Mouse (Mus musculus): Measurements from ENCODE around the gene Egln1. TPM values are rescaled to one million over a fixed set of nuclear protein-coding genes. Genes with fewer than 3 reads are reported as not detected.

Egln1 gene
- total RNA-seq, 2 experiments from 2014 or later: 66.7 to 68.4 TPM

DNA sequence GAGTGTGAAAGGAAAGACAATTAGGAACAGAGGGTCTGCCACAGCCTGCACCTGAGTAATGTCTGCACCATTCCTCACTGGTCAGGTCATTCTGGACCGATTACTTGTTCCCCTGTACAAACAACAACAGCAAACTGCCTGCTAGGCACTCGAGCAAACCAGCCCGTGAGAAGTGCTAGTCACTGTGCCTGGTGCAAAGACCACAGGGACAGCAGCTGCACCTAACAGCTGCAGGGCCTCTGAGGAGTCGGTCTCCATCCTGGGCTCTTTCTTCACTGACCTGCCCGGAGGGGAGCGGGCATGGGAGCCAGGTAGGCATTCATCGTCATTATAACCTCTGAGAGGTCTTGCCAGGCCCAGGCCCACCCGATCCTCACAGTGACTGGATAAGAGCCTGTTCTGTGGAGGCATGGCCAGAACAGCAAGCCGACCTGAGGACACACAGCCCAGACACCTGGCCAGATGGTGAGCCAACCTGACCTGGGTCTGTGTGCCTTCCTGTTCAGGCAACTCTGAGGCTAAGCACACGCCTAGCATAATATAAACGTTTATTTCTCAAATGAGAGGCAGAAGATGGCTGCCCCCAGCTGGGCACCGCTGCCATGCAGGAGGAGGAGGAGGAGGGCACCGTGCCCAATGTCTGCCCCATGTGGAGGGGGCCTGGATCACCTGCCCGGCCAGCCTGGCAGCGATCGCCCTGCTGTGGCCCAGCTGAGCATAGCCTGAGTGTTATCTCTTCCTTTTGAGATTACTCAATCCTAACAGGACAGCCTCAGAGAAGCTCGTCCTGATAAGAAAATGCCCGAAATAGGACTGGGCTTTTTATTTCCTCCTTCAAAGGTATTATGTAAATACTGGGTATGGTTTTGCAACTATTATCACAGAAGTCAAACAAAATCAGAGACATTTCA is 27.5 kb downstream of the Egln1 start:
- intact Hi-C loops (cut with DNase I): no loop called here
- DNase-seq (ENCODE audit: extremely low spot score in 1 of 2, low spot score in 2 of 2): no peak

DNA sequence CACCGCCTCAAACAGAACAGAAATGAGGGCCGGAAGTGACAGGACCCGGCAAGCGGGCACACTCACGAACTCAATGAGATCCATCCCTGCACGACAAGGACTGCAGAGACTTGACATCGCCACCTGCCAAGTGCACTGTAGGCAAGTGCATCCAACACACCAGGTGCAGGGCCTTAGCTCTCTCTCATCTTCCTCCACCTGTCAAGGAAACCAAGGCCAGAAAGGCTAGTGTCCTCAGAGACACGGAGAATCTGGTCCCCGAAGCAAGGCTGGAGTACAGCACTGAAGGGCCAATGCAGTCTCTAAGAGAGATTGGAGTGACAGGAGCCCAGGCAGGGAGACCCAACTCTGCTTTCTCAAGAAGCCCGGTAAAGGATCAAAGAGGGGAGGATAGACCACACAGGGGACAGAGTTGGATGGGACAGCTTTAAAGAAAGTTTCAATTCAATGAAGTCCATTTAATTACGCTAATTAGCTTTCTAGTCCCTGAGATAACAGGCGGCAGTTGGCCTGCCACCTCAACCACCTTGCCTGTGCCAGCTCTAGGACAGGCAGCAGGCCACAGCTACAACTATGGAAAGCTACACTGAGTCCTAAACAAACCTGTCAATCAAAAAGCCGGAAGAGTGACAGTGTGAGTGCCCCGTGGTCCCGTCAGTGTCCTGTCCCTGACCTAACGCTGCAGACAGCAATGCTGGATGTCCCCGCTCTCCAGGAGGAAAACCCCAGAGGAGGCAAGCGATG is 31.2 kb downstream of the Egln1 start:
- no peak for TF ChIP-seq CTCF (IDR thresholded peaks at IDR 0.05)
- DNase-seq (ENCODE audit: extremely low spot score in 1 of 2, low spot score in 2 of 2): no peak

More for the DNA sequence above, 27.5 kb downstream of the Egln1 start:
- no peak; the same call in 1 of the 2 replicates for TF ChIP-seq CTCF (IDR thresholded peaks at IDR 0.05)
- peak overlapping the region; percentile 4; the same call in 1 of the 2 replicates for H3K27ac ChIP-seq
- H3K4me3 ChIP-seq: no peak overlapping the region

DNA sequence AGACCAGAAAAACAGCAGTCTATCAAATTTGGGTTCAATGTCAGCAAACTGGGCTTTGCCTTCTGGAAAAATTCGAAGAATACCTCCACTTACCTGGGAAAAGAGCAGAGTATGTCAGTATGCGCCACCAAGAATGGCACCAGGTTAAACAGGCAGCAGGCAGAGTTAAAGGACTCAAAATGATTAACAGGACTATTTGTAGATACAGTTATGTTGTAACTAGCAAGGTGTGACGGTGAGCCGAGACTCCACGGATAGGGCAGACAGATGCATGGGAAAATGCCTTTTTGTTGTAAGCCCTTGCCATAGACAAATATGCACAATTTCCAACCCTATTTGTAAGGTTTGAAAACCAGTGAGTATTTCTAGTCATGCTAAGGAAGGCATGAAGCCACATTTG is 35.1 kb downstream of the Egln1 start:
- DNase-seq (ENCODE audit: extremely low spot score in 1 of 2, low spot score in 2 of 2): no peak
- no peak for TF ChIP-seq CTCF (IDR thresholded peaks at IDR 0.05)
- H3K27ac ChIP-seq: no peak overlapping the region
- H3K4me3 ChIP-seq: no peak overlapping the region
- intact Hi-C loops (cut with DNase I): no loop called here

More for the DNA sequence above, 31.2 kb downstream of the Egln1 start:
- intact Hi-C loops (cut with DNase I): no loop called here
- Histone ChIP-seq H3K4me3 (no peak overlapping the region), H3K27ac (no peak overlapping the region)

DNA sequence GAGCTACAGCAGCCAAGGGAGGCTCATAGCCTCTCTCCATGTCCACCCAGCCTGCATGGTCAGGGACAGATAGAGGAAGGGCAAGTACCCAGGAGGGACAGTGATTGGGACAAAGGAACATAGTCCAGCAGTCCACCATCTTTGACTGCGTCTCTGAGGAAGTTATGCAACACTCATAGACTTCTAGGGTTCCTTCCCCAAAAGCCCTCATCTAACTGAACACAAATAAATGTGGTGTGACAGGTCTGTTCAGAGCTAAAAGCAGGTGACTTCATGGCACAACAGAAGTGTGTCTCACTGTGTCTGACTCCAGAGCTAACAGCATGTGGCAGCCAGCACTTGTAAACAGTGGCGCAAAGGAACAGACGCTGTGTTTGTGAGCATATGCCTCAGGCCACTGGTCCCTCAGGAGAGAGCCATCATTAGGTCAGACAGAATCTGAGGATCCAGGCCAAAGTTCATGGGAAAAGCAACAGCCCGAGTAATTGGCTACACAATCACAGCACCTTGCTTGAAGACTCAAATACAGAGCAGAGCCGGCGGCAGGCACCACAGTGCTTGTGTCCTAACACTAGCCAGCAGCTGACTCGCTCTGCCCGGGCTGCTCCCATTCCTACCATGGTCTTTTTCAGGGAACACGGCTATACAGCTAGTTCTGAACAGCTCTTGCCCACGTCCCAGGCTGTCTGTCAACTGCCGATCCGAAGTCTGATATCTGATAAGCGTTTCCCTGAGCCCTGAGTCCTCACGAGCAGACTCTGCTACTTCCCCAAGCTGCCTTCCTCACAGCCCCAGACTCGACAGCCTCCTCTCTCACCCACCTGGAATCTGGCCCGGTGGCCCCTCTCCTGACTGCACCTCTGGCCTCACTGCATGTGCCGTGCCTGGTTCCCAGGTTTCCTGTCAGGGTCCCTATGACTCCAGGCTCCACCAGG is 36.9 kb downstream of the Egln1 start:
- Histone ChIP-seq H3K4me3 (no peak overlapping the region), H3K27ac (no peak overlapping the region)
- no peak for TF ChIP-seq CTCF (IDR thresholded peaks at IDR 0.05)
- intact Hi-C loops (cut with DNase I): no loop called here
- DNase-seq (ENCODE audit: extremely low spot score in 1 of 2, low spot score in 2 of 2): no peak

DNA sequence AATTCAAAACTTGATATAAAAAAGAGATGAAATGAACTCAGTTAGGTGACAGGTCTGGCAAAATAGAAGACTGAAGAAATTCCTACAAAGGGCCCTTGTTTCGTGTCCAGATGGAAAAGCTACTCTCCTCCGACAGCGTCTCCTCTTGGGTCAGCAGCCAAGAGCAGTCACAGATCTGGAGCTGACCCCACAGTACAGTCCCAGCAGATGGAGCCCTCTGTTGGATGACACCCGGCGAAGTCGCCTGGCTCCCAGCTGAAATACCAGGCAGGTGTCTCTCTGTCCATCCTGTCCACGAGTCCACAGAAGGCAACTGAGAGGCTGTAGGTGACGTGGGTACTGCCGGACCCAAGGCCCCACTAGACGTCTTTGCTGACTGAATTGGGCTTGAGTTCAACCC is 38.8 kb downstream of the Egln1 start:
- no peak for DNase-seq (ENCODE audit: extremely low spot score in 1 of 2, low spot score in 2 of 2)
- intact Hi-C loops (cut with DNase I): no loop called here
- Histone ChIP-seq H3K4me3 (no peak overlapping the region), H3K27ac (no peak overlapping the region)
- no peak; the same call in 1 of the 2 replicates for TF ChIP-seq CTCF (IDR thresholded peaks at IDR 0.05)

DNA sequence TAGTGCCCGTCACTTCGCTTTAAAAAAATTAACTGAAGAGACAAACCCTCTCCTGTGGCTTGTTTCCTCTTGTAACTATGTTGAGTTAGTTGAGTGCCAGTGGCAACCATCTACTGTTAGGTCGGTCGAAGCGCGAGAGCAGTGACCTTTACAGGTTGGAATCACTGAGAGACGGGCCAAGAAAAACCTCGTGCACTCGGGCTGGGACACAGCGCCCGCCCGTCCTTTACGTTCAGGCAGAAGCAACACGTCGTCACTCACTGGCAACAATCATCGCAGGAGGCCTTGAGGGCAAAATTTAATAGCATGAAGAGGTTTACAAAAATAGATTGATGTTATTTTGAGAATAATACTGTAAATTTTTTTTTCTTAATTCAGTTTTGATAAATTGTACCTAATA is 39.2 kb downstream of the Egln1 start:
- Histone ChIP-seq H3K4me3 (no peak overlapping the region), H3K27ac (no peak overlapping the region)
- intact Hi-C loops (cut with DNase I): no loop called here
- DNase-seq (ENCODE audit: extremely low spot score in 1 of 2, low spot score in 2 of 2): no peak
- TF ChIP-seq CTCF (IDR thresholded peaks at IDR 0.05): no peak

DNA sequence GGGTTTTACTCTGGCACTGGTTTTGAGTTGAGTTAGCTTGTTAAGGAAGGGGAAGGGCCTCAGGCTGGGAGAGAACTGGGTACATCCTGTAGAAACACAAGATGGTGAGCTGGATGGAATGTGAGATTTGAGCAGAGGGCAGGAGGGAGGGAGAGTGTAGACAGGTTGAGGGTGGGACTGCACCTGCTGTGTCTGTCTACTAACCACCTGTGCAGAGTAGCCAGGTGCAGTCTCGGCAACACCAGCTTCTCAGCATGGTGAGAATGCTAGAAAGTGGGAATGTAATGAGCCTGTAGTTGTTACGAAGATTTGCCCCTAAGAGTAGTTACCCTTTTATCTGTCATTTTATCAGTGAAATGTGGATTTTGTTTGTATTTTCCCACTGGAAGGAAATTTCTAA is 43.6 kb downstream of the Egln1 start:
- TF ChIP-seq CTCF (IDR thresholded peaks at IDR 0.05): no peak
- DNase-seq (ENCODE audit: extremely low spot score in 1 of 2, low spot score in 2 of 2): no peak
- intact Hi-C loops (cut with DNase I): no loop called here
- H3K27ac ChIP-seq: no peak overlapping the region
- H3K4me3 ChIP-seq: no peak overlapping the region

DNA sequence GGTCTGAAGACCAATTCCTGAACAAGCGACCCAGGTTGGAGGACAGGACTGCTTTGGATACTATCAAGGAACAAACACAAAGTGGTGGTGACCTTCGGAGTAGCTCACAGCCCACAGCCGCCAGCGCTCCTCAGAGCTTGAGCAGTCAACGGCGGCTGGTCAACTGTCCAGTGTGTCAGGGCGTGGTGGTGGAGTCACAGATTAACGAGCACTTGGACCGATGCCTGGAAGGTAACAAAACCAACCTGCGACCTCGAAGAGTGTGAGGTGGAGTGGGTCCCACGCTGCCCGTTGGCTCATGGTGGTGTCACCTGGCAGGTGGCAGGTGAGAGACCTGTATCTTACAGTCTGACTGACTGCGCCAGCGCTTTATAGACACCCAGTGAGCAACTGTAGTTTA is 45.9 kb downstream of the Egln1 start:
- no peak for TF ChIP-seq CTCF (IDR thresholded peaks at IDR 0.05)

DNA sequence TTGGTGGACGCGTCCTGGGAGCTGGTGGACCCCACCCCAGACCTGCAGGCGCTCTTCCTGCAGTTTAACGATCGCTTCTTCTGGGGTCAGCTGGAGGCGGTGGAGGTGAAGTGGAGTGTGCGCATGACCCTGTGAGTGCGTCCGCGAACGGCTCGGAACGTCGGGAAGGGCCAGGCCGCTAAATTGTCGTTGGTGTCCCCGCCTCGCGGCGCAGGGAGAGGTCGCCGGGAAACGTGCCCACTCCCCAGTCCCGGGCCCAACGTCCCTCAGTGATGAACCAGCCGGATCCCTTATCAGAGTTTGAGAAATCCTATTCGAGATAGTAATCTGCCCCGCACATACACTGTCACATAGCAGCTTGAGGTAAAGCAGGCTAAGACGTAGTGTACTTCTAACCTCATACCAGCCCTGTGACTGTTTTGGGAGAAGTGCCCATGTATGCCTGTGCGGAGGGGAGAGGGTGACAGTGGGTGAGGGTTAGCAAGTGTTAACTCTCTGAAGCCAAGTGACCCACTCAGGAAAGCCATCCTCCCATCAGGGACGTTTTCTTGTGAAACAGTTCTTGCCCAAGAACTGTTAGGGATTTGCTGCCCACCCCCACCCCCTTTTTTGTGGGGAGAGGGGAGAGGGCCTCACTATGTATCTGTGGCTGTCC is 50.7 kb downstream of the Egln1 start:
- Histone ChIP-seq H3K4me3 (peak overlapping the region; percentile 100), H3K27ac (peak overlapping the region; percentile 45)
- no peak for TF ChIP-seq CTCF (IDR thresholded peaks at IDR 0.05)
- intact Hi-C loops (cut with DNase I): loop anchor here (5.0 kb wide), 2 partner anchors 114 to 134 kb away; partner anchors contain the start of gene Tsnax
- DNase-seq (ENCODE audit: extremely low spot score in 1 of 2, low spot score in 2 of 2): peak in 1 of 2 experiments; percentile 22

More for the DNA sequence above, 45.9 kb downstream of the Egln1 start:
- no peak overlapping the region for H3K27ac ChIP-seq
- intact Hi-C loops (cut with DNase I): no loop called here
- no peak for DNase-seq (ENCODE audit: extremely low spot score in 1 of 2, low spot score in 2 of 2)
- no peak overlapping the region for H3K4me3 ChIP-seq

DNA sequence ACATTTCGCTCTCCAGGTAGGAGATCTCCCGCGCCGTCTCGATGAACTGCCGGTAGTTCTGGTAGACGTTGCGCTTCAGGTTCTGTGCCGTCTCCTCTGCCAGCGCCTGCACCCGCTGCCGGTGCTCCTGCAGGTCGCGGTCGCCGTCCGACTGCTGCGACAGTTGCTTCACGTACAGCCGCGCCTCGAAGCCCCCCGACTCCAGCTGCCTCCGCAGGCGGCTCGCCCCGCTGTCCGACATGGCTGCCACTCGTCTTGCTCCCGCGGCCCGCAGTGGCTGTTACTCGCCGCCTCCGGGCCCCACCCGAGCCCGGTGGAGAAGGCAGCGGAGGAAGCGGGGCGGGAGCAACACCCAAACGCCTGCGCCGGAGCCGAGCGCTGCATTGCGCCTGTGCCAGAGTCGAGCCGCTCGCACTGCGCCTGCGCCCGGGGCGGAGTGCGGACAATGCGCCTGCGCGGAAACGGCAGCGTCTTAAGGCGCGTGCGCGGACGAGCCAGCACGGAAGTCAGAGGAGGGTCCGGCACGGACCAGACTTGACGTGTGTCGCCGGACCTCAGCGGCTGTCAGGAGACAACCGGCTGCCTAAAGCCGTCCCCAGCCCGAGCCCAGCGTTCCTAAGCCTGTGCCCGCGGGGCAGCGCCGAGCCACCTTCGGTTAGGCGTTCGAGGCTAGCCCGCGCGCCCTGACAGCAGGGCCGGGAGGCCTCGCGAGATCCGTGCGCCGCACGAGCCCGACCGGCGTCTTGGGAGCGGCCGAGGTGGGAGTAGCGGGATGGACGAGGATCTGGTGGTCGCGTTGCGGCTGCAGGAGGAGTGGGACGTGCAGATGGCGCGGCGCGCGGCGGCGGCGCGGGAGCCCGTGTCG is 51.5 kb downstream of the Egln1 start, which contains the start of the genes Exoc8 and Sprtn:
TSS of gene Exoc8 (minus strand) at position 320 of the 865 bp plus-strand sequence.
TSS of gene Sprtn (plus strand) at position 501 of the 865 bp plus-strand sequence.
- Histone ChIP-seq H3K27ac (peak within 1 kb of the TSS; percentile 95), H3K4me3 (peak within 1 kb of the TSS; percentile 100)
- intact Hi-C loops (cut with DNase I): loop anchor here (1.0 to 5.0 kb wide), 4 partner anchors 34 to 135 kb away; partner anchors contain the start of genes 2810004N23Rik, Egln1, Gnpat and Tsnax
- DNase-seq (ENCODE audit: extremely low spot score in 1 of 2, low spot score in 2 of 2): peak; percentile 98 to 99
- TF ChIP-seq CTCF (IDR thresholded peaks at IDR 0.05): no peak

Measured in left cerebral cortex, adult 2 months (tissue).